ENCODE assay signal across 8 mouse cellular contexts in the genomic region with DNA sequence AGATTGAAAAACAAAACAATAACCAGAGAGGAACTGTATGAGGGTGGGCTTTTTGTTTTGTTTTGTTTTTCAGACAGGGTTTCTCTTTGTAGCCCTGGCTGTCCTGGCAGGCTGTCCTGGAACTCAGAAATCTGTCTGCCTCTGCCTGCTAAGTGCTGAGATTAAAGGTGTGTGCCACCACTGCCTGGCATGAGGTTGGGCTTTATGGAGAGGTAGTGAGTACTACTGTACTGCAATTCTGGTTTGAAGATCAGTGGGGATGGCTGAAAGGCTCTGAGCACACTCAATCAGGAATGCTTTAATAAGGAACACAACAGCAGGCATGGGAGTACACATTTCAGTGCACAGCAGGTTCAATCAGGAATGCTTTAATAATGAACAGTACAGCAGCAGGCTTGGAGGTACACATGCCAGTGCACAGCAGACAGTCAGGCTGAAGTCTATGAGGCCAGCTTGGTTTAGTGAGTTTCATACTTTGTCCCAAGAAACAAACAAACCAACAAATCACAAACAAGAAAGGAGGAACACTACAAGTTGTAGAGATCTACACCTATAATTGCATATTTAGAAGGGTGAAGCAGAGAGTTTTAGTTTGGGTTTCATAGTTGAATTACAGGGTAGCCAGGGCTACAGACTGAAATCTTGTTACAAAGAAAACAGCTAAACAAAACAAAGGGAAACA. TPM values are rescaled to one million over a fixed set of nuclear protein-coding genes. Genes with fewer than 3 reads are reported as not detected.
DNase-seq lines count a peak whose midpoint lies in the region; ATAC-seq and TF ChIP-seq lines count a peak whose summit lies in the region.
"Had no signal": no experiment of that assay in that cellular context is flagged by ENCODE, and none has a peak within 500 bp of the region (broad histone marks: within the 10 kb centered on the region; RNA-seq: fewer than 3 reads in every experiment).

No protein-coding gene starts in this region.

- H3K4me3 ChIP-seq in liver, embryonic 11.5 days (ENCODE audit: low read depth, low read length): no peak overlapping the region; the same call in 1 of the 2 replicates
- no peak overlapping the region for H3K4me3 ChIP-seq in bone marrow macrophage, adult 2 months (ENCODE audit: insufficient read depth, low read length)
- H3K4me3 ChIP-seq in forebrain, embryonic 13.5 days: no peak overlapping the region
- H3K4me3 ChIP-seq in macrophage (ENCODE audit: inconsistent target): no peak overlapping the region

- no peak for TF ChIP-seq CTCF in bone marrow macrophage, adult 2 months (IDR thresholded peaks at IDR 0.05; ENCODE audit: low read depth, low read length)

- H3K79me2 ChIP-seq in macrophage (ENCODE audit: inconsistent target): no peaks in the 10 kb centered on the region

- TF ChIP-seq POLR2A in bone marrow macrophage, adult 2 months (IDR thresholded peaks at IDR 0.05; ENCODE audit: borderline replicate concordance, low read depth, low read length): no peak

- no peaks in the 10 kb centered on the region for H3K36me3 ChIP-seq in liver, embryonic 11.5 days (ENCODE audit: control insufficient read depth, insufficient read depth, low read length)
- no peaks in the 10 kb centered on the region for H3K36me3 ChIP-seq in forebrain, embryonic 13.5 days (ENCODE audit: poor library complexity, severe bottlenecking)
- no peaks in the 10 kb centered on the region for H3K36me3 ChIP-seq in macrophage (ENCODE audit: inconsistent target)

- H3K27ac ChIP-seq in liver, embryonic 11.5 days (ENCODE audit: low read depth, low read length): peak overlapping the region; percentile 100
- peak overlapping the region; percentile 75 for H3K27ac ChIP-seq in bone marrow macrophage, adult 2 months (ENCODE audit: insufficient read depth, low read depth, low read length)
- peak overlapping the region; percentile 99 for H3K27ac ChIP-seq in forebrain, embryonic 13.5 days
- peak overlapping the region; percentile 88 for H3K27ac ChIP-seq in macrophage

- H3K9me3 ChIP-seq in liver, embryonic 11.5 days (ENCODE audit: control insufficient read depth, low read length): no peaks in the 10 kb centered on the region
- no peaks in the 10 kb centered on the region for H3K9me3 ChIP-seq in forebrain, embryonic 13.5 days (replicated peaks)

- no peaks in the 10 kb centered on the region for H3K27me3 ChIP-seq in liver, embryonic 11.5 days (replicated peaks; ENCODE audit: control insufficient read depth, insufficient read depth, low read length)
- no peaks in the 10 kb centered on the region for H3K27me3 ChIP-seq in forebrain, embryonic 13.5 days

- peak overlapping the region; percentile 77 for H3K4me2 ChIP-seq in liver, embryonic 11.5 days
- peak overlapping the region; percentile 89 for H3K4me2 ChIP-seq in forebrain, embryonic 13.5 days

- ATAC-seq in liver, embryonic 11.5 days (replicated peaks; ENCODE audit: low FRiP score): no peak
- no peak for ATAC-seq in forebrain, embryonic 13.5 days

- peaks cover 31% of the 10 kb centered on the region for H3K4me1 ChIP-seq in liver, embryonic 11.5 days (replicated peaks; ENCODE audit: control insufficient read depth, insufficient read depth, low read length)
- peaks cover 21% of the 10 kb centered on the region for H3K4me1 ChIP-seq in bone marrow macrophage, adult 2 months (ENCODE audit: control insufficient read depth, insufficient read depth, low read length)
- H3K4me1 ChIP-seq in forebrain, embryonic 13.5 days: peaks cover 40% of the 10 kb centered on the region

- peak overlapping the region; percentile 49 for H3K9ac ChIP-seq in liver, embryonic 11.5 days (ENCODE audit: low read depth, low read length)
- H3K9ac ChIP-seq in forebrain, embryonic 13.5 days: peak overlapping the region; percentile 31; the same call in 1 of the 2 replicates

- no peak for DNase-seq in liver, embryonic 11.5 days (ENCODE audit: low spot score)
- no peak for DNase-seq in liver
- DNase-seq in frontal cortex, postnatal 25 days (ENCODE audit: low spot score in 2 of 2): no peak
- DNase-seq in right cerebral cortex, adult 18-20 months: no peak
- DNase-seq: adrenal gland, adult 2 months had no signal

RNA-seq across cellular contexts. Expression of gene Hist1h4d, which starts 2.1 kb away (rescaled TPM):
- polyA plus RNA-seq in liver, embryonic 11.5 days (2014; fragmentation: Nextera tagmentation; extraction: Ambion mirVana): 92.8 and 99.3 TPM in 2 replicates
- polyA plus RNA-seq in bone marrow macrophage, adult 2 months (2012; ENCODE audit: insufficient read depth, insufficient read length, missing spikeins): 1.6 and 2.5 TPM in 2 replicates
- 160 and 172 TPM in 2 replicates for polyA plus RNA-seq in forebrain, embryonic 13.5 days (2015; fragmentation: Nextera tagmentation; extraction: Ambion mirVana)
- 10 to 100 TPM in 10 of 26 experiments, 1 to 10 TPM in 16; 2.7 to 28.6 (median 6.7) TPM for total RNA-seq in macrophage (2018; cell fraction: chromatin; rRNA removed)
- 10 to 100 TPM; 15.5 to 74.3 (median 36.1) TPM for total RNA-seq in macrophage (2018; cell fraction: cytosol; rRNA removed)
- 10 to 100 TPM in 21 of 26 experiments, 1 to 10 TPM in 5; 3.5 to 73.2 (median 16.5) TPM for total RNA-seq in macrophage (2018; cell fraction: nucleus; rRNA removed)
- polyA plus RNA-seq in macrophage (2018): 0.13 TPM in 1 of 3 replicates, not detected in the others

RNA-seq across cellular contexts. Expression of gene Hist1h3d, which starts 8.0 kb away (rescaled TPM):
- 7.7 and 8.5 TPM in 2 replicates for polyA plus RNA-seq in liver, embryonic 11.5 days (2014; fragmentation: Nextera tagmentation; extraction: Ambion mirVana)
- polyA plus RNA-seq in bone marrow macrophage, adult 2 months (2012; ENCODE audit: insufficient read depth, insufficient read length, missing spikeins): 2.3 and 3.2 TPM in 2 replicates
- polyA plus RNA-seq in forebrain, embryonic 13.5 days (2015; fragmentation: Nextera tagmentation; extraction: Ambion mirVana): 8.8 TPM in 2 replicates
- total RNA-seq in macrophage (2018; cell fraction: chromatin; rRNA removed): 10 to 100 TPM in 4 of 26 experiments, 1 to 10 TPM in 21, not detected in 1; 1.6 to 20.7 (median 7.1) TPM
- total RNA-seq in macrophage (2018; cell fraction: cytosol; rRNA removed): 1 to 10 TPM in 25 of 26 experiments, under 1 TPM in 1; 0.99 to 9.3 (median 2.9) TPM
- total RNA-seq in macrophage (2018; cell fraction: nucleus; rRNA removed): 10 to 100 TPM in 5 of 26 experiments, 1 to 10 TPM in 21; 1.2 to 23.8 (median 4.6) TPM
- 0.13 to 1.1 TPM in 2 of 3 replicates, not detected in the other for polyA plus RNA-seq in macrophage (2018)

RNA-seq across cellular contexts. Expression of gene Hist1h2ad, which starts 9.3 kb away (rescaled TPM):
- polyA plus RNA-seq in liver, embryonic 11.5 days (2014; fragmentation: Nextera tagmentation; extraction: Ambion mirVana): 0.84 and 0.92 TPM in 2 replicates
- not detected in 2 replicates for polyA plus RNA-seq in bone marrow macrophage, adult 2 months (2012; ENCODE audit: insufficient read depth, insufficient read length, missing spikeins)
- 3.8 and 4.8 TPM in 2 replicates for polyA plus RNA-seq in forebrain, embryonic 13.5 days (2015; fragmentation: Nextera tagmentation; extraction: Ambion mirVana)
- 10 to 100 TPM in 13 of 26 experiments, 1 to 10 TPM in 9, not detected in 4; 1.7 to 29.9 (median 13.5) TPM for total RNA-seq in macrophage (2018; cell fraction: chromatin; rRNA removed)
- 10 to 100 TPM in 8 of 26 experiments, 1 to 10 TPM in 18; 1.8 to 22.0 (median 5.7) TPM for total RNA-seq in macrophage (2018; cell fraction: cytosol; rRNA removed)
- total RNA-seq in macrophage (2018; cell fraction: nucleus; rRNA removed): 10 to 100 TPM in 6 of 26 experiments, 1 to 10 TPM in 16, not detected in 4; 2.3 to 19.6 (median 6.7) TPM
- not detected in 3 replicates for polyA plus RNA-seq in macrophage (2018)

RNA-seq across cellular contexts. Expression of gene Hist1h2bf, which starts 9.5 kb away (rescaled TPM):
- 1.8 TPM in 2 replicates for polyA plus RNA-seq in liver, embryonic 11.5 days (2014; fragmentation: Nextera tagmentation; extraction: Ambion mirVana)
- polyA plus RNA-seq in bone marrow macrophage, adult 2 months (2012; ENCODE audit: insufficient read depth, insufficient read length, missing spikeins): 3.8 and 7.9 TPM in 2 replicates
- 10.3 and 11.2 TPM in 2 replicates for polyA plus RNA-seq in forebrain, embryonic 13.5 days (2015; fragmentation: Nextera tagmentation; extraction: Ambion mirVana)
- 10 to 100 TPM in 1 of 26 experiments, 1 to 10 TPM in 7, not detected in 18; 2.5 to 14.3 (median 4.4) TPM for total RNA-seq in macrophage (2018; cell fraction: chromatin; rRNA removed)
- total RNA-seq in macrophage (2018; cell fraction: cytosol; rRNA removed): 10 to 100 TPM in 14 of 26 experiments, 1 to 10 TPM in 12; 2.2 to 37.9 (median 12.3) TPM
- total RNA-seq in macrophage (2018; cell fraction: nucleus; rRNA removed): 10 to 100 TPM in 1 of 26 experiments, 1 to 10 TPM in 19, not detected in 6; 2.0 to 18.2 (median 3.3) TPM
- not detected in 3 replicates for polyA plus RNA-seq in macrophage (2018)

RNA-seq across cellular contexts. Expression of gene Hist1h2bg, which starts 12.3 kb away (rescaled TPM):
- polyA plus RNA-seq in liver, embryonic 11.5 days (2014; fragmentation: Nextera tagmentation; extraction: Ambion mirVana): 5.7 and 6.3 TPM in 2 replicates
- polyA plus RNA-seq in bone marrow macrophage, adult 2 months (2012; ENCODE audit: insufficient read depth, insufficient read length, missing spikeins): 9.8 and 11.9 TPM in 2 replicates
- polyA plus RNA-seq in forebrain, embryonic 13.5 days (2015; fragmentation: Nextera tagmentation; extraction: Ambion mirVana): 8.9 and 11.5 TPM in 2 replicates
- 10 to 100 TPM in 17 of 26 experiments, 1 to 10 TPM in 9; 3.7 to 73.8 (median 11.9) TPM for total RNA-seq in macrophage (2018; cell fraction: chromatin; rRNA removed)
- 100 to 1,000 TPM in 1 of 26 experiments, 10 to 100 TPM in 25; 17.9 to 110 (median 36.8) TPM for total RNA-seq in macrophage (2018; cell fraction: cytosol; rRNA removed)
- 10 to 100 TPM in 23 of 26 experiments, 1 to 10 TPM in 3; 3.5 to 63.4 (median 21.2) TPM for total RNA-seq in macrophage (2018; cell fraction: nucleus; rRNA removed)
- polyA plus RNA-seq in macrophage (2018): 0.65 to 7.9 TPM (median 2.9 TPM) in 3 replicates

Comparison
In these comparisons a context has a peak if more than half of its experiments do, and no peak if none do; other contexts are left out.
1. RNA of gene Hist1h4d, which starts 2.1 kb away (polyA plus RNA-seq): 160 to 172 TPM in forebrain, embryonic 13.5 days and 92.8 to 99.3 TPM in liver, embryonic 11.5 days; 1.6 to 2.5 TPM in bone marrow macrophage, adult 2 months and 0.13 TPM in macrophage; every median in the first group is over 10 times any median in the second.
2. Peak in every context shown above with its lines, with median percentiles within 50 percentile points of each other: H3K27ac ChIP-seq.